Mouse (Mus musculus) liver, embryonic 14.5 days (tissue): ENCODE results near the gene Ncan.

Experiments used
- CTCF ChIP-seq: IDR thresholded peaks from 2 replicates; pipeline ENCODE4 v1.5.1; 2016; ENCODE audit warnings: antibody characterized with exemption, low read depth, control low read depth
- EP300 ChIP-seq: IDR thresholded peaks from 2 replicates; pipeline ENCODE4 v1.6.1; 2016; ENCODE audit warnings: antibody characterized with exemption, low read depth

DNA sequence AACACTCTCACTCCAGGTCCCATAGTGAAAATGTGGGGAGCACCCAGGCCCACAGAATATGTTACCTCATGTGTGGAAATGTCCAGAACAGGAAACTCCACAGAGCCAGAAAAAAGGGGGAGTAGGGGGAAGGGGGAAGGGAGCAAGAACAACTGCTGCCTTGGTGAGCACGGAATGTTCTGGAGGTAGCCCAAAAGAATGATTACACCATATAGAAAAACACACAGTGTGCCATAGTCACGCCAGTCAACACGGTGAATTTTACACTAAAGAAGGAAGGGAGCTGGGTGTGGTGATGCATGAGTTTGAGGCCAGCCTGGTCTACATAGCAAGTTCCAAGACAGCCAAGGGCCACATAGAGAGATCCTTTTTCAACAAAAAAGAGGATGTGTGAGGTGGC, 42.6 kb upstream of the Ncan start:
- TF ChIP-seq CTCF (no peak), EP300 (no peak)
